Mouse (Mus musculus) central nervous system, embryonic 11.5 days (tissue): Measurements from ENCODE around the gene Klf14. TPM values are rescaled to one million over a fixed set of nuclear protein-coding genes. Genes with fewer than 3 reads are reported as not detected.

Experiments used
- polyA plus RNA-seq: library from polyadenylated mRNA; depleted of rRNA; stranded (reverse); fragments of >200 nt; gene quantifications from 2 replicates; pipeline ENCODE4 v1.2.3, GENCODE M21; 2012; rRNA removed

Gene Klf14
- polyA plus RNA-seq: 0.28 and 0.82 TPM in 2 replicates

DNA sequence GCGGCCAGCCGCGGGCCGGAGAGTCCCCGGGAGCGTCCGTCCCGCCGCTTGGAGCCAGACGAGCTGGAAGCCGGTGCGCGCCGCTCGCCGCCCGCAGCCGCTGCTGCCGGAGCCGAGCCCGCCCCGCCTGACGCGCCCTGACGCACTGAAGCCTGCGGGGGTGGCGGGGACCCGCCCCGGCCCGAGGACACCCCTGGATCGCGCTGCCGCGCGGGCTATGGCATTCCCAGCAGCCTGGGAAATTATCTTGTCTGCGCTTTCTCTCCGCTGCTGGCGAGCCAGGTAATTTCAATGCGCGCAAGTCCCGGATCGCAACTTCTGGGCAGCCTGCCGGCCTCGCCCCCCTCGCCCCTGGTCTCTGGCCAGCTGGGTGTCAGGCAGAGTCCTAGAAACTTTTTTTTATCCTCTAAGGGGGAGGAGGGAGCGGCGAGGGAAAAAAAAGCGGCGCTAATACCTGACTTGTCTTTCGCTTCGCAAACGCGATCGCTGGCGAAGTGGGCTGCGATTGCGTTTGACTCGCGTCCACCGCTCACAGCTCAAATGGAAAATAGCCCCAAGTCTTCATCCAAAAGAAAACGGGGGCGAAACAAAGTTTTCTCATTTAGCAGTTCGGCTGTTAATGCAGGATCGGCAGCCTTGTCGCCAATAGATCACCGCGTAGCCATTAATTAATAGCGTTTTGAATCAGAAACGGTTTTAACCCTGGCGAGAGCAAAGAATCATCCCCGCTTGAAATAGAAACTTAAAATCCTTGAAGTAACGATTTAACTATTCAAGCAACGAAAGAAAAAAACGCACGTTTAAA is at the start of gene Klf14:
Gene Klf14 (minus strand): TSS at position 343 of the 805 bp plus-strand sequence.

GRCm38 (mm10) chr6:30915473-30915872 is 43.4 kb downstream of the Klf14 start, which contains the start of gene Tsga13:
TSS of gene Tsga13 (minus strand) at chr6:30915573.

Other genes starting within 250 kb of the Klf14 start
- 789 and 1,460 TPM in 2 replicates for gene Mest, start 235.5 kb downstream of the Klf14 start, polyA plus RNA-seq
- 41.3 and 52.2 TPM in 2 replicates for gene Copg2, start 62.3 kb downstream of the Klf14 start, polyA plus RNA-seq
- 0.10 and 0.16 TPM in 2 replicates for gene Tsga13, start 43.5 kb downstream of the Klf14 start, polyA plus RNA-seq